8 mouse cellular contexts compared by ENCODE assay signal in the genomic region with DNA sequence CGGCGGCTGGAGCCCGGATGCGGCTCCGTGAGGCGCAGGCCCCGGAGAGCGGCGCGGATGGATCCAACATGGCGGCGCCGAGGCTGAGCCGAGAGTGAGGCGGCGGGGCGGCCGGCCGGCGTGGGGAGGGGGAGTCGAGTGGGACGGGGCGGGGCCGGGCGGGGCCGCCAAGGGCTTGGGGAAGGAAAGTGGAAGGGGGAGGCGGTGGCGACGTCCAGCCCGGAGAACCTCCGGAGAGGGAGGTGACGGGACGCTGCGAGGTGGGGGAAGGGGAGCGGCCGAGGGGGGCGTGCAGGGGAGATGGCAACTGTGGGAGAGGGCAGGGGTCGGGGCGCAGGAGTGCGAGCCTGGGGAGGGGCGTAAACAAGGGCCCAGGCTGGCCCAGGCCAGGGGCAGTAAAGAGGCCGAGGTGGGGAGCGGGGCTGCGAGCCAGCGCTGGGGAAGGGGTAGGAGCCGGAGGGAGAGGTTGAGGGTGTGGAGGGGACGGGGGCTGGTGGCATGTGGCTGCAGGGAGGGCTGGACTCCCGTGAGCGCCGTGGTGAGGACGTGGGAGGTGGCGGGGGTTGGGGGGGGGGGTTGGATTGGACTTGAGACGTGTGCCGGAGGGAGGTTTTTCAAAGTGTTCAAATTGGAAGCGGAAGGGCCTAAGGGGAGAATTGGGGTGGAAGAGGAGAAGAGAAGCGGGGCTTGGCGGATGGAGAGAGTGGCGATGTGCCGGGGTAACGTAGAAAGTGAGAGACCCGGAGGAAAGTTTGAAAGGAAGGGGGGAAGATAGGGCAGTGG. TPM values are rescaled to one million over a fixed set of nuclear protein-coding genes. Genes with fewer than 3 reads are reported as not detected.
DNase-seq lines count a peak whose midpoint lies in the region; ATAC-seq lines count a peak whose summit lies in the region.

No protein-coding gene starts in this region.

- ATAC-seq in forebrain, embryonic 15.5 days (replicated peaks): peak; percentile 87
- ATAC-seq in megakaryocyte, adult 5-6 weeks (ENCODE audit: poor library complexity, severe bottlenecking): peak; percentile 63
- ATAC-seq in stomach, embryonic 15.5 days (ENCODE audit: insufficient read depth, low FRiP score, low read depth): peak; percentile 84

- peak overlapping the region; percentile 95 for H3K4me3 ChIP-seq in forebrain, embryonic 15.5 days
- peak overlapping the region; percentile 86 for H3K4me3 ChIP-seq in stomach, embryonic 15.5 days (replicated peaks)

- H3K27me3 ChIP-seq in forebrain, embryonic 15.5 days: no peaks in the 10 kb centered on the region
- H3K27me3 ChIP-seq in stomach, embryonic 15.5 days (replicated peaks): no peaks in the 10 kb centered on the region

- H3K4me2 ChIP-seq in forebrain, embryonic 15.5 days (replicated peaks): peak overlapping the region; percentile 82
- peak overlapping the region; percentile 78 for H3K4me2 ChIP-seq in stomach, embryonic 15.5 days

- no peaks in the 10 kb centered on the region for H3K9me3 ChIP-seq in forebrain, embryonic 15.5 days
- no peaks in the 10 kb centered on the region for H3K9me3 ChIP-seq in stomach, embryonic 15.5 days

- 2% methylated on average over 45 of the region's 61 CpGs for WGBS in forebrain, embryonic 15.5 days
- WGBS in stomach, embryonic 15.5 days: under 1% methylated on average over 58 of the region's 61 CpGs

- peaks cover 56% of the 10 kb centered on the region for H3K4me1 ChIP-seq in forebrain, embryonic 15.5 days
- peaks cover 15% of the 10 kb centered on the region for H3K4me1 ChIP-seq in stomach, embryonic 15.5 days

- H3K27ac ChIP-seq in forebrain, embryonic 15.5 days (replicated peaks): peak overlapping the region; percentile 99
- H3K27ac ChIP-seq in stomach, embryonic 15.5 days: peak overlapping the region; percentile 99

- peak; percentile 57 for DNase-seq in adrenal gland, adult 2 months
- no peak for DNase-seq in adrenal gland, postnatal 10 days
- peak; percentile 38 to 44 for DNase-seq in B cell, adult 2 months
- peak; percentile 83 for DNase-seq in cerebellum, adult 11-12 months
- peak; percentile 36 for DNase-seq in kidney, adult 9 months

- peaks cover 8% of the 10 kb centered on the region; the same call in 1 of the 2 replicates for H3K36me3 ChIP-seq in forebrain, embryonic 15.5 days
- no peaks in the 10 kb centered on the region for H3K36me3 ChIP-seq in stomach, embryonic 15.5 days

- H3K9ac ChIP-seq in forebrain, embryonic 15.5 days (replicated peaks): peak overlapping the region; percentile 97
- peak overlapping the region; percentile 88 for H3K9ac ChIP-seq in stomach, embryonic 15.5 days

RNA-seq across cellular contexts. Expression of gene Dedd, which starts 0.7 kb away (rescaled TPM):
- 10 to 100 TPM; 31.7 to 33.5 TPM for total RNA-seq in adrenal gland, adult 2 months (2021)
- 19.9 and 20.0 TPM in 2 replicates for polyA plus RNA-seq in adrenal gland, adult 2 months (2012; rRNA removed)
- total RNA-seq in adrenal gland, postnatal 10 days (2021): 10 to 100 TPM; 33.7 to 35.2 TPM
- polyA plus RNA-seq in forebrain, embryonic 15.5 days (2015; fragmentation: Nextera tagmentation; extraction: Ambion mirVana): 56.6 and 57.3 TPM in 2 replicates
- 22.4 and 23.6 TPM in 2 replicates for total RNA-seq in megakaryocyte, adult 5-6 weeks (2015)
- 12.1 and 13.1 TPM in 2 replicates for total RNA-seq in megakaryocyte, adult 5-6 weeks (2017)
- 43.1 and 44.7 TPM in 2 replicates for polyA plus RNA-seq in stomach, embryonic 15.5 days (2015; fragmentation: Nextera tagmentation; extraction: Ambion mirVana)

RNA-seq across cellular contexts. Expression of gene Nit1, which starts 15.8 kb away (rescaled TPM):
- 10 to 100 TPM; 82.6 to 92.9 TPM for total RNA-seq in adrenal gland, adult 2 months (2021)
- 70.1 and 74.7 TPM in 2 replicates for polyA plus RNA-seq in adrenal gland, adult 2 months (2012; rRNA removed)
- total RNA-seq in adrenal gland, postnatal 10 days (2021): 10 to 100 TPM; 51.4 to 56.0 TPM
- 57.8 and 62.0 TPM in 2 replicates for polyA plus RNA-seq in forebrain, embryonic 15.5 days (2015; fragmentation: Nextera tagmentation; extraction: Ambion mirVana)
- 6.5 and 9.7 TPM in 2 replicates for total RNA-seq in megakaryocyte, adult 5-6 weeks (2015)
- total RNA-seq in megakaryocyte, adult 5-6 weeks (2017): 37.1 and 39.2 TPM in 2 replicates
- polyA plus RNA-seq in stomach, embryonic 15.5 days (2015; fragmentation: Nextera tagmentation; extraction: Ambion mirVana): 42.0 and 46.4 TPM in 2 replicates

RNA-seq across cellular contexts. Expression of gene Pfdn2, which starts 15.8 kb away (rescaled TPM):
- 100 to 1,000 TPM; 154 TPM for total RNA-seq in adrenal gland, adult 2 months (2021)
- polyA plus RNA-seq in adrenal gland, adult 2 months (2012; rRNA removed): 3.5 and 4.0 TPM in 2 replicates
- 100 to 1,000 TPM; 107 to 114 TPM for total RNA-seq in adrenal gland, postnatal 10 days (2021)
- 146 and 149 TPM in 2 replicates for polyA plus RNA-seq in forebrain, embryonic 15.5 days (2015; fragmentation: Nextera tagmentation; extraction: Ambion mirVana)
- total RNA-seq in megakaryocyte, adult 5-6 weeks (2015): 26.1 and 38.4 TPM in 2 replicates
- 16.0 and 27.3 TPM in 2 replicates for total RNA-seq in megakaryocyte, adult 5-6 weeks (2017)
- 97.2 and 99.5 TPM in 2 replicates for polyA plus RNA-seq in stomach, embryonic 15.5 days (2015; fragmentation: Nextera tagmentation; extraction: Ambion mirVana)

RNA-seq across cellular contexts. Expression of gene Klhdc9, which starts 31.0 kb away (rescaled TPM):
- total RNA-seq in adrenal gland, adult 2 months (2021): 1 to 10 TPM; 1.1 to 3.8 TPM
- polyA plus RNA-seq in adrenal gland, adult 2 months (2012; rRNA removed): 3.3 and 4.3 TPM in 2 replicates
- 1 to 10 TPM; 5.3 to 5.7 TPM for total RNA-seq in adrenal gland, postnatal 10 days (2021)
- polyA plus RNA-seq in forebrain, embryonic 15.5 days (2015; fragmentation: Nextera tagmentation; extraction: Ambion mirVana): 3.8 and 4.0 TPM in 2 replicates
- total RNA-seq in megakaryocyte, adult 5-6 weeks (2015): 0.09 TPM in 1 of 2 replicates, not detected in the other
- 0.16 and 0.59 TPM in 2 replicates for total RNA-seq in megakaryocyte, adult 5-6 weeks (2017)
- polyA plus RNA-seq in stomach, embryonic 15.5 days (2015; fragmentation: Nextera tagmentation; extraction: Ambion mirVana): 1.0 and 1.8 TPM in 2 replicates

RNA-seq across cellular contexts. Expression of gene Ufc1, which starts 34.8 kb away (rescaled TPM):
- 100 to 1,000 TPM; 121 to 170 TPM for total RNA-seq in adrenal gland, adult 2 months (2021)
- 19.9 and 20.1 TPM in 2 replicates for polyA plus RNA-seq in adrenal gland, adult 2 months (2012; rRNA removed)
- total RNA-seq in adrenal gland, postnatal 10 days (2021): 100 to 1,000 TPM; 145 to 153 TPM
- polyA plus RNA-seq in forebrain, embryonic 15.5 days (2015; fragmentation: Nextera tagmentation; extraction: Ambion mirVana): 105 and 110 TPM in 2 replicates
- 95.3 and 105 TPM in 2 replicates for total RNA-seq in megakaryocyte, adult 5-6 weeks (2015)
- total RNA-seq in megakaryocyte, adult 5-6 weeks (2017): 54.6 and 78.6 TPM in 2 replicates
- polyA plus RNA-seq in stomach, embryonic 15.5 days (2015; fragmentation: Nextera tagmentation; extraction: Ambion mirVana): 94.9 and 115 TPM in 2 replicates
